Mouse (Mus musculus) heart, adult 10 weeks (tissue): ENCODE data around the gene Mettl7a3. TPM values are rescaled to one million over a fixed set of nuclear protein-coding genes. Genes with fewer than 3 reads are reported as not detected.

Source experiments
- polyA plus RNA-seq: library from polyadenylated mRNA; stranded (reverse); fragments of 350-450 nt; fragmentation: Illumina TruSeq; extraction: RNeasy Lipid Tissue Mini Kit (QIAGEN cat#74804); gene quantifications from one replicate; pipeline ENCODE4 v1.2.3, GENCODE M21; 2014; ENCODE audit warnings: low read depth, low replicate concordance

The Mettl7a3 gene
- not detected for polyA plus RNA-seq

GRCm38 (mm10) chr15:100334629-100335028 lies at the start of gene Mettl7a3:
Mettl7a3 (plus strand) TSS chr15:100334929.

GRCm38 (mm10) chr15:100304019-100304991 lies 30.4 kb upstream of the Mettl7a3 start, which contains the start of gene Mettl7a1:
Mettl7a1 (plus strand) TSS chr15:100304140.

GRCm38 (mm10) chr15:100352711-100353250 lies 18.1 kb downstream of the Mettl7a3 start, which contains the start of the genes Methig1 and Mettl7a2:
Methig1 (plus strand) TSS chr15:100353149.
Mettl7a2 (plus strand) TSS chr15:100353200.

GRCm38 (mm10) chr15:100364242-100364641 lies 29.5 kb downstream of the Mettl7a3 start, which contains the start of gene Higd1c:
Higd1c (plus strand) TSS chr15:100364542.

Other genes starting within 250 kb of the Mettl7a3 start
- 48.5 TPM for gene Atf1, start 107.1 kb upstream of the Mettl7a3 start, polyA plus RNA-seq
- not detected for gene Tmprss12, start 54.1 kb upstream of the Mettl7a3 start, polyA plus RNA-seq
- gene Mettl7a1, start 30.8 kb upstream of the Mettl7a3 start, polyA plus RNA-seq = 78.3 TPM
- not detected for gene Methig1, start 18.2 kb downstream of the Mettl7a3 start, polyA plus RNA-seq
- gene Mettl7a2, start 18.3 kb downstream of the Mettl7a3 start, polyA plus RNA-seq = not detected
- gene Higd1c, start 29.6 kb downstream of the Mettl7a3 start, polyA plus RNA-seq = not detected
- not detected for gene Gm5475, start 87.2 kb downstream of the Mettl7a3 start, polyA plus RNA-seq
- gene Slc11a2, start 90.1 kb downstream of the Mettl7a3 start, polyA plus RNA-seq = 17.3 TPM
- 14.9 TPM for gene Letmd1, start 134.1 kb downstream of the Mettl7a3 start, polyA plus RNA-seq
- gene Csrnp2, start 160.6 kb downstream of the Mettl7a3 start, polyA plus RNA-seq = 1.5 TPM
- 10.7 TPM for gene Tfcp2, start 217.1 kb downstream of the Mettl7a3 start, polyA plus RNA-seq